18 mouse cellular contexts compared by ENCODE assay signal in the genomic region with DNA sequence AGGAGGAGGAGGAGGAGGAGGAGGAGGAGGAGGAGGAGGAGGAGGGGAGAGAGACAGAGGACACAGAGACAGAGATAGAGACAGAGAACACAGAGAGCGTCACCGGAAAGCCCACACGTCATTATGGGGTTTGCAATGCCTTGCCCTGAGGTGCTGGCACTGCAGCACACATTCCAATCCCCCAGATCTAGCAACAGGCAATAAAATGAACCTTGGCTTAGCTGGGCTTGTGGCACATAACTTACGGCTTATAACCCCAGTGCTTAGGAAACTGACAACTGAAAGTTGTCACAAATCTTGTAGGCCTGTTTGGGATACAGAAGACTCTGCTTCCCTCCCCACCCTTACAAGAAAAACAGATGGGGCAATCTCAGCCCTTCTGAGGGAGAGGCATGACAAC. TPM values are rescaled to one million over a fixed set of nuclear protein-coding genes. Genes with fewer than 3 reads are reported as not detected.
"Had no signal": no experiment of that assay in that cellular context is flagged by ENCODE, and none has a peak within 500 bp of the region (broad histone marks: within the 10 kb centered on the region; RNA-seq: fewer than 3 reads in every experiment).

No protein-coding gene starts in this region.

- H3K4me1 ChIP-seq: liver, embryonic 13.5 days had no signal

- H3K27ac ChIP-seq: liver, embryonic 13.5 days; midbrain, embryonic 13.5 days; neural tube, embryonic 12.5 days had no signal

- H3K9me3 ChIP-seq: liver, embryonic 13.5 days; midbrain, embryonic 13.5 days; neural tube, embryonic 12.5 days had no signal

- H3K4me3 ChIP-seq: liver, embryonic 13.5 days; midbrain, embryonic 13.5 days; myocyte; neural tube, embryonic 12.5 days had no signal

- H3K36me3 ChIP-seq: liver, embryonic 13.5 days; midbrain, embryonic 13.5 days; neural tube, embryonic 12.5 days had no signal

- H3K9ac ChIP-seq: liver, embryonic 13.5 days; liver, postnatal 0 days; midbrain, embryonic 13.5 days; neural tube, embryonic 12.5 days had no signal

- DNase-seq: kidney, adult 11 months; kidney, postnatal 10 days; left cerebral cortex, postnatal 4 days; liver; liver, embryonic 13.5 days; liver, postnatal 0 days; lung, postnatal 36 days; retina, postnatal 1 day; right cerebral cortex, postnatal 4 days; spleen, adult 18-20 months; thymus, adult 2 months; thymus, postnatal 25 days had no signal

- H3K4me2 ChIP-seq: liver, embryonic 13.5 days; midbrain, embryonic 13.5 days; neural tube, embryonic 12.5 days had no signal

- H3K27me3 ChIP-seq: liver, embryonic 13.5 days; neural tube, embryonic 12.5 days had no signal

- ATAC-seq: liver, postnatal 0 days; midbrain, embryonic 13.5 days had no signal

RNA-seq across cellular contexts. Expression of a gene that starts 27.4 kb away (rescaled TPM):
- polyA plus RNA-seq: intestine, embryonic 14.5 days; kidney, embryonic 14.5 days; neural tube, embryonic 12.5 days; stomach, embryonic 14.5 days had no signal
